ENCODE assay signal across 21 mouse cellular contexts in the genomic region with DNA sequence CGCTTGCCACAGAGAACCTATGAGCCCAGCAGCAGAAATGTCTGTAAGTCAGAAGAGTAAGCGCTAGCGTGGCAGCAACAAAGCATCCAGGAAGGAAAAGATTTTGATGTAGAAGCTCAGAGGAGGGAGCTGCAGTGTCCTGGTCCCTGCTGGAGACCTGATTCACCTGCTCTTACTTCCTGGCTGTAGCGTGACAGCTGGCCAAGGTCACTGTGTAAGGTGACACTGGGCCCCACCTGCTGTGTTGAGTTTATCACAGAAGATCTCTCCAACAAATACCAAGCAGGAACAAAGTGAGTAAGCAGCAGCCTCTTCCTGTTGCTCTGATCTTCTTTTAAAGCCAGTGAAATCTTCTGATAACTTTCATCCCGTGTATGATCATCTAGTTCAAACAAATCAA.
DNase-seq lines count a peak whose midpoint lies in the region; TF ChIP-seq lines count a peak whose summit lies in the region.
"Had no signal": no experiment of that assay in that cellular context is flagged by ENCODE, and none has a peak within 500 bp of the region (broad histone marks: within the 10 kb centered on the region; RNA-seq: fewer than 3 reads in every experiment).

No protein-coding gene starts in this region.

- DNase-seq in ES-E14 (ENCODE audit: low read depth, low spot score) (peak; percentile 21), ZHBTc4 (ENCODE audit: low read depth, low spot score) (peak; percentile 74)
- no peak for DNase-seq in heart, embryonic 10.5 days (ENCODE audit: low spot score)
- no peak for DNase-seq in frontal cortex, postnatal 10 days (ENCODE audit: low spot score in 2 of 2)
- DNase-seq: adrenal gland, adult 2 months; adrenal gland, postnatal 10 days; adrenal gland, postnatal 25 days; B cell, adult 2 months; cerebellum, adult 11 months; cerebellum, adult 18-20 months; cerebellum, adult 8-10 months; cerebellum, adult 9-11 months; cerebellum, postnatal 14 days; cerebellum, postnatal 36 days; embryo, embryonic 11 days had no signal

- no peak overlapping the region for H3K27ac ChIP-seq in ES-Bruce4 (ENCODE audit: insufficient read depth, low read length)
- H3K27ac ChIP-seq in ES-E14 (ENCODE audit: insufficient read depth, low read depth, low read length, poor library complexity, severe bottlenecking) = no peak overlapping the region
- H3K27ac ChIP-seq in heart, embryonic 10.5 days = no peak overlapping the region
- H3K27ac ChIP-seq: embryonic facial prominence, embryonic 13.5 days; embryonic facial prominence, embryonic 15.5 days; forebrain, embryonic 10.5 days; forebrain, embryonic 12.5 days had no signal

- no peak for TF ChIP-seq CTCF in ES-Bruce4 (IDR thresholded peaks at IDR 0.05; ENCODE audit: low read depth, low read length)

- H3K4me3 ChIP-seq in ES-Bruce4 (ENCODE audit: low read depth, low read length) (no peak overlapping the region), ES-E14 (ENCODE audit: insufficient read depth in 1 of 2, low read depth in 1 of 2, low read length in 2 of 2, poor library complexity in 1 of 2, severe bottlenecking in 1 of 2) (no peak overlapping the region)
- no peak overlapping the region for H3K4me3 ChIP-seq in heart, embryonic 10.5 days
- H3K4me3 ChIP-seq: embryonic facial prominence, embryonic 13.5 days; embryonic facial prominence, embryonic 15.5 days; erythroblast, embryonic 14.5 days; forebrain, embryonic 10.5 days; forebrain, embryonic 12.5 days had no signal

- H3K9me3 ChIP-seq in ES-Bruce4 (replicated peaks; ENCODE audit: control insufficient read depth, insufficient read depth, low read length, poor library complexity, severe bottlenecking) = no peaks in the 10 kb centered on the region
- H3K9me3 ChIP-seq in ES-E14 (ENCODE audit: control insufficient read depth, insufficient read depth, low read depth, low read length) = no peaks in the 10 kb centered on the region
- H3K9me3 ChIP-seq in heart, embryonic 10.5 days = no peaks in the 10 kb centered on the region
- H3K9me3 ChIP-seq: embryonic facial prominence, embryonic 13.5 days; embryonic facial prominence, embryonic 15.5 days; forebrain, embryonic 10.5 days; forebrain, embryonic 12.5 days had no signal

- H3K9ac ChIP-seq in ES-Bruce4 (ENCODE audit: low read depth, poor library complexity, severe bottlenecking) (no peak overlapping the region), ES-E14 (ENCODE audit: insufficient read depth, low read depth, low read length, poor library complexity, severe bottlenecking) (no peak overlapping the region)
- H3K9ac ChIP-seq: embryonic facial prominence, embryonic 13.5 days; embryonic facial prominence, embryonic 15.5 days; forebrain, embryonic 12.5 days had no signal

- no peak for TF ChIP-seq POLR2A in ES-Bruce4 (IDR thresholded peaks at IDR 0.05; ENCODE audit: insufficient read depth, low read length)

- H3K36me3 ChIP-seq in ES-Bruce4 (ENCODE audit: control insufficient read depth, insufficient read depth, low read length, poor library complexity, severe bottlenecking) = no peaks in the 10 kb centered on the region
- H3K36me3 ChIP-seq in ES-E14 (ENCODE audit: control insufficient read depth, insufficient read depth, low read length, poor library complexity, severe bottlenecking) = no peaks in the 10 kb centered on the region
- H3K36me3 ChIP-seq in heart, embryonic 10.5 days = no peaks in the 10 kb centered on the region
- H3K36me3 ChIP-seq: embryonic facial prominence, embryonic 13.5 days; embryonic facial prominence, embryonic 15.5 days; forebrain, embryonic 10.5 days; forebrain, embryonic 12.5 days had no signal

- peak; percentile 91 for TF ChIP-seq EP300 in ES-Bruce4 (IDR thresholded peaks at IDR 0.05; ENCODE audit: insufficient read depth, low read depth, low read length)

- no peaks in the 10 kb centered on the region for H3K27me3 ChIP-seq in ES-Bruce4 (ENCODE audit: control insufficient read depth, insufficient read depth, low read length, poor library complexity, severe bottlenecking)
- no peaks in the 10 kb centered on the region for H3K27me3 ChIP-seq in heart, embryonic 10.5 days (ENCODE audit: insufficient read depth, poor library complexity, severe bottlenecking)
- H3K27me3 ChIP-seq: embryonic facial prominence, embryonic 13.5 days; embryonic facial prominence, embryonic 15.5 days; forebrain, embryonic 12.5 days had no signal

- 59% methylated on average over 5 of the region's 5 CpGs for WGBS in heart, embryonic 10.5 days

- peaks cover 2% of the 10 kb centered on the region for H3K4me1 ChIP-seq in ES-Bruce4 (ENCODE audit: control insufficient read depth, insufficient read depth, low read length)
- peaks cover 3% of the 10 kb centered on the region in 2 experiments; a peak in 1 of 4 replicates for H3K4me1 ChIP-seq in ES-E14 (ENCODE audit: control insufficient read depth in 2 of 2, insufficient read depth in 2 of 2, low read length in 2 of 2, poor library complexity in 1 of 2)
- 0 out of 2 replicates have a peak, but pooled peaks cover 16% of the 10 kb centered on the region for H3K4me1 ChIP-seq in heart, embryonic 10.5 days
- H3K4me1 ChIP-seq: embryonic facial prominence, embryonic 15.5 days had no signal

- in situ Hi-C loops in ES-E14 (cut with MboI; ENCODE audit: low sequenced_read_pairs in 2 of 2, unreplicated experiment in 2 of 2) = no loop called here

TF ChIP-seq in ES-E14, 5 proteins besides CTCF, POLR2A, EP300 and RAD21:
- no peak for TF ChIP-seq ZNF384 (IDR thresholded peaks at IDR 0.05; ENCODE audit: low read depth, low read length)
- no peak for TF ChIP-seq MAFK (IDR thresholded peaks at IDR 0.05; ENCODE audit: insufficient read depth, low read depth, low read length)
- no peak for TF ChIP-seq ZC3H11A (IDR thresholded peaks at IDR 0.05; ENCODE audit: borderline replicate concordance, low read depth, low read length)
- TF ChIP-seq HCFC1 (IDR thresholded peaks at IDR 0.05; ENCODE audit: borderline replicate concordance, insufficient read depth, low read length) = no peak
- no peak for TF ChIP-seq CHD2 (IDR thresholded peaks at IDR 0.05; ENCODE audit: low read depth, low read length)
TF ChIP-seq in ES-E14: peak in this region for 0.

Comparison
In these comparisons a context has a peak if more than half of its experiments do, and no peak if none do; other contexts are left out.
1. DNase-seq: peak in ES-E14 (single experiment) and ZHBTc4 (single experiment); none in heart, embryonic 10.5 days (single experiment) and frontal cortex, postnatal 10 days (0 of 2).